Mouse (Mus musculus): Measurements from ENCODE around the gene Kif26b.

Kif26b gene

GRCm38 (mm10) chr1:178540247-178540646 is 11.3 kb downstream of the Kif26b start:
- in situ Hi-C loops (cut with MboI, MseI), result no loop called here

DNA sequence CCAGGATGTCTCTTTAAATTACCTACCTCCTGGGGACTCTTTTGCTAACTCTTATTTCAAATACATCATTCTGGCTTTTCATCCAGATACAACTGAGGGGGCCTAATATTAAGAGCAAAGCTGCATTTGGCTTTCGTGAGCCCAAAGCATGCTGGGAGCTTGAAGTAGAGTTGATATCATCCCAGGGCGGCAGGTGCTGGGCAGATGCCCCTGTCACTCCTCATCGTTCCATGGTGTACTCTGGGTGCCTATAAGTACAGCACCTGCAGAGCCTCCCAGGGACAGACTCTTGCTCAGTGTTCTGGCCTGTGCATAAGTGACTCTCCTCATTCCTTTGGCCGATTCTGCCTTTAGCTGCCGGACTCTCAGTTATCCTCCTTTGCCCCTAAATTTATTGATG is 13.5 kb downstream of the Kif26b start:
- in situ Hi-C loops (cut with MboI, MseI), result no loop called here

GRCm38 (mm10) chr1:178542990-178543944 is 14.3 kb downstream of the Kif26b start:
- in situ Hi-C loops (cut with MboI, MseI), result no loop called here

DNA sequence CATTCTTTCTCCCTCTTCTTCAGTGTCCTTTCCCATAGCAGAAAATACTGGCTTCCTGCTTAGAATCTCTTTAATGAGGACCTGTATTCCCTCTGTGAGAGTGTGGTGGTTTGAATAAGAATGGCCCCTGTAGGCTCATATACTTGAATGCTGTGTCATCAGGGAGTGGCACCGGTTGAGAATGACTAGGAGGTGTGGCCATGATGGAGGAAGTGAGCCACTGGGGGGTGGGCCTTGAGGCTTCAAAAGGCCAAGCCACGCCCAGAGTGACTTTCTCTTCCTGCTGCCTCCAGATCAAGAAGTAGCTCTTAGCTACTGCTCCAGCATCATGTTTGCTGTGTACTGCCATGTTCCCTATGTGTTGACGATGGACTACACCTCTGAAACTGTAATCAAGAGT is 15.7 kb downstream of the Kif26b start:
- in situ Hi-C loops (cut with MboI, MseI), result no loop called here

DNA sequence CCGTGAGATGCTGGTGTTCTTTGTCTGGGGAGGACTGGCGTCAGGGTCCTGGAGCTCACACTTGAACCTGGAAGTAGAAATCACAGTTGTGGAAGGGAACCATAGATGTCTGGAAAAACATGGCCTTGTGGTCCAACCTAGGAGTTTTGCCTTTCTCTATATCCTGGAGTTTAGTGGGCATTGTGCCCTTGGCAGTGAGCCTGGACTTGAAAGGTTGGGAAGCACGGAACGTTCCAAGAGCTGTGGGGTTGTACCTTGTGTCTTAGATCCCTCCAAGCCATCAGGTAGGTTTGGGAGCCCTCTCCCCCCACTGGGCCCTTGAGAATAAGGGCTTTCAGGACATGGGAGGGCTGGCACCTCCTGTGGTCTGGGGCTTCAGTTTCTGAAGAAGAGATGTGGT is 20.7 kb downstream of the Kif26b start:
- in situ Hi-C loops (cut with MboI, MseI), result no loop called here

- in situ Hi-C loops (cut with MboI, MseI), result no loop called here
Measured at GRCm38 (mm10) chr1:178550477-178551047, 21.6 kb downstream of the Kif26b start.

DNA sequence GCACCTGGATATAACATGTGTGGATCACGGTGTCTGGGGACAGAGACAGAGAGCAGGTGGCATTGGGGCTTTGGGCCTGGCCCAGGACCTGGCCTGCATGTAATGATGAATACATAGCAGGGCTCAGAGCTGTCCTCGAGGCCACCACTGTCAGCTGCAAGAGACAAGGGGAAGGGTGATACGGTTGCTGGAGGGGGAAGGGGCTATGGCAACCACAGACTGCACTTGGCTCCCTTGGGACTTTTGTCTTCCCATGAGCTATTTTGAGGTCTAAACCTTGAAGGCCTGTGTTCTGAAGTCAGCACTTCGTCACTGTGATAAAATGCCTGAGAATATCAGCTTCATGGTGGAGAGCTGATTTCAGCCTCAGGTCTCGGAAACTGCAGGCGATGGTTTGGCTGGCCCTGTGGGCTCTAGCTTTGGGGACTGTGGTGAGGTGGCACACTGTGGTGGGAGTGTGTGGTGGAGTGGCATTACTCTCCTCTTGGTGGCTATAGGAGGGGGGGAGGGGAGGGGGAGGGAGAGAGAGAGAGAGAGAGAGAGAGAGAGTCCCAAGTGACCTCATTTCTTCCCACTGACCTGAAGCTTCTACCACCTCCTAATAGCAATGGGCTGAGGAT is 23.5 kb downstream of the Kif26b start:
- in situ Hi-C loops (cut with MboI, MseI), result no loop called here

DNA sequence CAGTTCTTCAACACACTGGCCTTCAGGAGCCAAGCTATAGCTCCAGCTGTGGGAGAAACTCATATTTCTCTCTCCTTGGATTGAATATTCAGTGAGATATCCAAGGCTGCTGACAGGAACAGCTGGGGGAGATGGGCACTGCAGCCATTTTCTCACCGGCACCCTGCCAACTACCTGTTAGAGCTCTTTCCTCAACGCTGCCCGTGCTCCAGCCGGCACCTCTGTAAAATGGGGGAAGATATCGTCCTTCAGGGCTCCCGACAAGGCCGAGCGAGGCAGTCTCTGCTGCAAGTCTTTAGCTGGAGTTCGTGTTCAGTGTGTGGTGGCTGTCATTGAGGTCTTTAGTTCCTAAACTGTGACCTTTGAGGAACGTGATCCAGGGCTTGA is 24.0 kb downstream of the Kif26b start:
- in situ Hi-C loops (cut with MboI, MseI), result no loop called here

- in situ Hi-C loops (cut with MboI, MseI), result no loop called here
Measured at GRCm38 (mm10) chr1:178556226-178556625, 27.3 kb downstream of the Kif26b start.

DNA sequence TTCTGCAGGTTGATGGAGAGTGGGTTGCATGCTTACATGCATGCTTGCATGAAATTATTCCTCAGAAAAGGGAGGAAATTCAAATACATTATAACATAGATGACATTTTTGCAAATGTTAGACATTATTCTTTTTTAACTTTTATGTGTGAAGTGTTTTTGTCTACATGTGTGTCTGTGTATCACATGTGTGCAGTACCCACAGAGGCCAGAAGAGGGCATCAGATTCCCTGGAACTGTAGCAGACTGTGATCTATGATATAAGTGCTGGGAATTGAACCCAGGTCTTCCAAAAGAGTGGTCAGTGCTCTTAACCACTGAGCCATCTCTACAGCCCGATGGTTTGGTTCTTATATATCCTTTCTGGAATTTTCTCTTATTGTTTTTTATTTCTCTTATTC is 31.1 kb downstream of the Kif26b start:
- in situ Hi-C loops (cut with MboI, MseI), result no loop called here

DNA sequence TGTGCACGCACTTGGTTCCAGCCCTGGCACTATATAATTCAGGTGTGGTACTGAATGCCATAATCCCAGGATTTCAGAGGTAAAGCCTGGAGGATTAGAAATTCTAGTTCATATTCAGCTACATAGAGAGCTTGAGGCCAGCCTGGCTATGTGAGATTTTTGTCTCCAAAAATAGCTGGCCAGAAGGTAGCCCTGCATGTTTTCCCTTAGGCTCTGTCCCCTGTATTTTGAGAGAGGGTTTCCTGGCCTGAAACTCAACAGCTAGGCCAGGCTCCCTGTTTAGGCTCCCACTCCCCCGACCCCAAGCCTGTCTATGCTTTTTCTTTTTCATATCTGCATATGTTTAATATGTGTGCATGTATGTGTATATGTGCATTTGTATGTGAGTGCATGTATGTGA is 34.9 kb downstream of the Kif26b start:
- in situ Hi-C loops (cut with MboI, MseI), result no loop called here

DNA sequence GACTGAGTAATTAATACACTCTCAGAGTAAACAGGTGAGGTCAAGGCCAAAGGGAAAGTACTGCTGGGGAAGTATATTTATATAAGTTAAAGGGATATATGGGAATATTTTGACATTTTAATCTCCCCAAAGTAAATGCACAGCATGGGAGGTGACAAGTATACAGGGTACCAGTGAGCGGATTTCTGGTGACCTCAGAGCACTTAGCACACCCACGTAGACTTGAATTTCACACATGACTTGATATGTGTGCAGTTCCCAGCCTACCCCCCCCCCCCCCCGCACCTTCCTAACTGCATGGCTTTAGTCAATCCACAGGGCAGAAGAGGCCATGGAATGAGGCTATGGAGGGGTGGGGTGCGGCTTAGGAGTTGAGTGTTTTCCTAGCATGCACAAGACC is 35.9 kb downstream of the Kif26b start:
- in situ Hi-C loops (cut with MboI, MseI), result no loop called here

DNA sequence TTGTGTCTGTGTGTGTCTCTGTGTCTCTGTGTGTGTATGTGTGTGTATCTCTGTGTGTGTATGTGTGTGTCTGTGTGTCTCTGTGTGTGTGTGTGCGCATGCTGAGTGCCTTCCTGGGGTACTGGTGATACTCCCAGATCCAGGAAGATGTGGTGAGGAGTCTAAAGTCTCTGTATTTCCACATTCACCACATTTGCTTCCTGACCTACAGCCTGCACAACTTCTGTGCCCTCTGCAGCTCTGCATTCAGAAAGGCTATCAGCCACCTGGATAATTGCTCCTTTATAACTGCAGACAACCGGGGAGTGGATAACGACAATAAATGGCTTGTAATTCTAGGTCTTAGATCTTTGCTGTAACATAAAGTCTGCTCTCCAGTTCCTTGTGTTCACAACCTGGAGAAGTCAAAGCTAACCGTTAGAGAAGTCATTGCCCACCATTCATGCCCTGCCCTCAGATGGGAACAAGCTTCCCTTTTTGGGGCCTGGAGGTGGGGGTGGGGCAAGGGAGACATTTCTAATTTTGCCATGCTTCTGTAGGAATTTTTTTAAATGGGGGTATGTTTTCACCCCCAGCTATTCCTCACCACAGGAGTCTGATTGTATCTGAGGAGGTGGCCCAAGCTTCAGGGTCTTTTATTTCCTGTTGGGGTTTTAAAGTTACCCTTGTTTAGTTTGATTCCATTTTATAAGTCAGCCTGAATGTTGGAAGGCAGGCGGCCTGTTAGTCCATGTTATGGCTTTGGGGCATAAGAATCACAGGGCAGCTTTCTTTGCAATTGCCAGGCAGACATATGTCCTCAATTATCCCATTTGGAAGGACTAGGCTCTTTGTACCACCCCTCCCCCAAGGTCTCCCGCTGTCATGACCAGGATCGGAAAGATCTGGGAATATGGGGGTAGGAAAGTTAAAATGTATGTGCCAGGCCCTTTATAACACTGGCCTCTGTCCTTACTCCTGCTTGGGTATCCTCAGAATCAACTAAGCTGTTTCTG is 39.9 kb downstream of the Kif26b start:
- in situ Hi-C loops (cut with MboI, MseI), result no loop called here

DNA sequence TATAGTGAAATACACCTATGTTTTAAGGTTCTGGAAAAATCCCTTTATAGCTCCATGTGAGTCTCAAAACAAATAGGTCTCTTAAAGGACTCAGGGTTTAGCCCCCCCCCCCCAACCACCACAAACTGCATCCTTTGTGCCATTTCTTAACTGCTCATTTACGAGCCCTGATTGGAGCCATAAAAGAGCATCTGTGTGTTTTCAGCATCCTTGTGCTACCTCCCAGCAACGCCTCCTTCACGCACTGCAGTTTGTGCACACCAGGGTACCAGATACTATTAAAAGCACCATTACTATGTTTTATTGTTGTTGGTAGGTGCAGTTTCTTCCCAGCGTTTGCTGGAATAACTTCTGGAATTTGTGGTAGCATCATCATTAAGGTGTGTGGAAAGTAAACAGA is 42.1 kb downstream of the Kif26b start:
- in situ Hi-C loops (cut with MboI, MseI), result no loop called here

DNA sequence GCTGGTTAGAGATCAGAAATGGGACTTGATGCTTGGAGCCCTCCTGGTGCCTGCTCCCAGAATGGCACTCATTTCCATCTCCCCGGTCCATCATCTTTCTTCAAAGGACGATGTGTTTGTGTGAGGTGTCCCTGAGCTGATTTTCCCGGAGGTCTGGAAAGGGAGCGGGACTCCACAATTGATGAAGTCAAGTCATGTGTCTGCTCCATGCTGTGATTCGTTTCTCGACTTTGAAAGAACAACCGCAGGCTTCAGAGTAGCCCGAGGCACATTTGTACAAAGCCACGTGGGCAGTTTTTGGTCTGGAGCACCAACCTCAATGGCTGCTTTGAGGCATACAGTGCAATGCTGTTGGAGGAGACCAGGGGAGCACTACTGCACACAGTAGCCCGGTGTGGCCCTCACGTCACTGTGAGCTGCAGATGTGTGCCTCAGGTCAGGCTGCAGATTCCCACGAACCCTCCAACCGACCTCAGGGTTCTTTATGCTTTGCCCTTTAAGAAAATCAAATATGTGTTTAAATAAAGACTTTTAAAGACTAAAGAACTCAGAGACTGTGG is 43.0 kb downstream of the Kif26b start:
- in situ Hi-C loops (cut with MboI, MseI), result no loop called here

- in situ Hi-C loops (cut with MboI, MseI), result no loop called here
Measured at GRCm38 (mm10) chr1:178573406-178574032, 44.6 kb downstream of the Kif26b start.

GRCm38 (mm10) chr1:178575706-178576105 is 46.8 kb downstream of the Kif26b start:
- in situ Hi-C loops (cut with MboI, MseI), result no loop called here

DNA sequence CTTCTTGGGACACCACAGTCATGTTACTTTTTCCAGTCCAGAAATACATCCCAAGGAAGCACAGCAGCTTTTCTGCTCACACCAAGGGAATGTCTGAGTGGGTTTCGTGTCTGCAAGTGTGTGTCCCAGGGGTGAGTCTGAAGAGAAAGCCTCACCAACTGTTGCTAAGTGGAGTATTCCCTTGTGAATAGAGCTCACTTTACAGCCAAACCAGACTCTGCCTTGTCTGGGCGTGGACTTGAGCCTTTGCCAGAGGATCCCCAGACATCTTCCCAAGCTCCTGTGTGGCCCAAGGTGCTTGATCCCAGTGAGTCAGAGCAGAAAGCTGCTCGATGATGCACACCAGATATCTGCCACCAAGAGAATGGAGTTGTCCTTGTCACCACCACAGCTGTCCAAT is 48.0 kb downstream of the Kif26b start:
- in situ Hi-C loops (cut with MboI, MseI), result no loop called here

GRCm38 (mm10) chr1:178585366-178586020 is 56.6 kb downstream of the Kif26b start:
- in situ Hi-C loops (cut with MboI, MseI), result no loop called here

Data from T-helper 1 cell (primary cell).